Mouse (Mus musculus): Measurements from ENCODE around the gene Prdm10. TPM values are rescaled to one million over a fixed set of nuclear protein-coding genes. Genes with fewer than 3 reads are reported as not detected.

Prdm10 gene
- polyA plus RNA-seq, 1 experiment from 2014 or later: 1.2 TPM

DNA sequence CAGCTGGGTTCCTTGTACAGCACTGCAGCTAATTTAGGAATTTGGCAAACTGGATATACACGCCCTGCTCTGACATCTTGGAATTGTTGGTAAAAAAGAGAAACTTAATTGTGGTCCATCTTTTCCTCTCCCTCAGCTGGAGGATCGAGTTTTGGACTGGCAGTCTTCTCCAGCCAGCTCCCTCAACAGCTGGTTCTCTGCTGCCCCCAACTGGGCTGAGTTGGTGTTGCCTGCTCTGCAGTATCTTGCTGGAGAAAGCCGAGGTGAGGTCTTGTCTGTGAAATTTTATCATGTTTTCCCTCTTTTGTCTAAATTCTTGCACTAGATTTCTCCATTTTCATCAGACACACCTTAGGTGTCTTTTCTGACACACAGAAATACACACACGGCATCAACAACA lies 120.1 kb downstream of the Prdm10 start:
- Histone ChIP-seq H3K27me3 (replicated peaks; ENCODE audit: insufficient read depth, low read length) (no peaks in the 10 kb centered on the region), H3K9ac (replicated peaks; ENCODE audit: low read depth) (no peak overlapping the region), H3K36me3 (ENCODE audit: insufficient read depth, low read length) (peaks cover 45% of the 10 kb centered on the region), H3K4me2 (replicated peaks; ENCODE audit: low read depth, low read length) (no peak overlapping the region), H3K4me3 (ENCODE audit: low read depth, low read length) (no peak overlapping the region), H3K9me3 (ENCODE audit: low read length) (no peaks in the 10 kb centered on the region), H3K4me1 (ENCODE audit: insufficient read depth, low read depth, low read length) (no peaks in the 10 kb centered on the region), H3K27ac (ENCODE audit: low read length) (no peak overlapping the region)
- 48% methylated on average over 4 of the region's 4 CpGs for WGBS
- TF ChIP-seq EP300 (IDR thresholded peaks at IDR 0.05) (no peak), CTCF (IDR thresholded peaks at IDR 0.05) (peak; percentile 86)
- DNase-seq (ENCODE audit: low spot score): peak; percentile 66
- peak; percentile 47; the same call in 1 of the 2 replicates for ATAC-seq

GRCm38 (mm10) chr9:31404311-31404710 lies 124.0 kb downstream of the Prdm10 start:
- DNase-seq (ENCODE audit: low spot score): no peak
- no peak for ATAC-seq
- 83% methylated on average over 2 of the region's 2 CpGs for WGBS
- Histone ChIP-seq H3K4me1 (ENCODE audit: insufficient read depth, low read depth, low read length) (no peaks in the 10 kb centered on the region), H3K4me2 (replicated peaks; ENCODE audit: low read depth, low read length) (no peak overlapping the region), H3K4me3 (ENCODE audit: low read depth, low read length) (no peak overlapping the region), H3K27ac (ENCODE audit: low read length) (no peak overlapping the region), H3K9me3 (ENCODE audit: low read length) (no peaks in the 10 kb centered on the region), H3K9ac (replicated peaks; ENCODE audit: low read depth) (no peak overlapping the region), H3K36me3 (ENCODE audit: insufficient read depth, low read length) (peaks cover 46% of the 10 kb centered on the region), H3K27me3 (replicated peaks; ENCODE audit: insufficient read depth, low read length) (no peaks in the 10 kb centered on the region)
- no peak for TF ChIP-seq EP300 (IDR thresholded peaks at IDR 0.05)
- no peak for TF ChIP-seq CTCF (IDR thresholded peaks at IDR 0.05)

- H3K36me3 ChIP-seq (ENCODE audit: insufficient read depth, low read length): peaks cover 51% of the 10 kb centered on the region
- no peak overlapping the region for H3K9ac ChIP-seq (replicated peaks; ENCODE audit: low read depth)
- TF ChIP-seq EP300 (IDR thresholded peaks at IDR 0.05) (no peak), CTCF (IDR thresholded peaks at IDR 0.05) (peak; percentile 71)
- DNase-seq (ENCODE audit: low spot score) (no peak), ATAC-seq (no peak)
- no peaks in the 10 kb centered on the region for H3K9me3 ChIP-seq (ENCODE audit: low read length)
- H3K4me1 ChIP-seq (ENCODE audit: insufficient read depth, low read depth, low read length): no peaks in the 10 kb centered on the region
- no peak overlapping the region for H3K4me2 ChIP-seq (replicated peaks; ENCODE audit: low read depth, low read length)
- no peak overlapping the region for H3K4me3 ChIP-seq (ENCODE audit: low read depth, low read length)
- no peaks in the 10 kb centered on the region for H3K27me3 ChIP-seq (replicated peaks; ENCODE audit: insufficient read depth, low read length)
- WGBS: 62% methylated on average over 6 of the region's 6 CpGs
- H3K27ac ChIP-seq (ENCODE audit: low read length): no peak overlapping the region
Measured at GRCm38 (mm10) chr9:31405217-31405616, 124.9 kb downstream of the Prdm10 start.

DNA sequence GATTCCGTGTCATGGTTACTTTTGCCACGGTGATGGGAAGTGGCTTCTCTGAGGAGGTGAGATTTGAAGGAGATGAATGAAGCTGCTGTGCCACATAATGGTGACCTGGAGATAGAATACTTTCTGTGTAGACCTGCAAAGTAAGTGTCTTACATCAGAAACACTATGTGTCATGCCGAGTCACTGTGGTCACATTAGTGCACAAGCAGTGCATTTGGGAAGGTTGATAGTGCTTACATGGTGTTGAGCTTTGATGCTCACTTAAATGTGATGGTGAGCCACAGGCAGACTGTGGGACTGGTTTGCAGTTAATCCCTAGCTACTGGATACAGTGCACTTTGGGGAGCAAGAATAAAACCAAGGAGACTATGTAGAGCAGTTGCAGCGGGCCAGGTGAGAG lies 131.8 kb downstream of the Prdm10 start:
- Histone ChIP-seq H3K9me3 (ENCODE audit: low read length) (no peaks in the 10 kb centered on the region), H3K9ac (replicated peaks; ENCODE audit: low read depth) (no peak overlapping the region), H3K4me2 (replicated peaks; ENCODE audit: low read depth, low read length) (no peak overlapping the region), H3K4me3 (ENCODE audit: low read depth, low read length) (no peak overlapping the region), H3K27ac (ENCODE audit: low read length) (no peak overlapping the region), H3K27me3 (replicated peaks; ENCODE audit: insufficient read depth, low read length) (no peaks in the 10 kb centered on the region), H3K36me3 (ENCODE audit: insufficient read depth, low read length) (peaks cover 75% of the 10 kb centered on the region), H3K4me1 (ENCODE audit: insufficient read depth, low read depth, low read length) (no peaks in the 10 kb centered on the region)
- ATAC-seq: no peak
- WGBS: 84% methylated on average over 4 of the region's 4 CpGs
- no peak for TF ChIP-seq EP300 (IDR thresholded peaks at IDR 0.05)
- TF ChIP-seq CTCF (IDR thresholded peaks at IDR 0.05): no peak
- no peak for DNase-seq (ENCODE audit: low spot score)

DNA sequence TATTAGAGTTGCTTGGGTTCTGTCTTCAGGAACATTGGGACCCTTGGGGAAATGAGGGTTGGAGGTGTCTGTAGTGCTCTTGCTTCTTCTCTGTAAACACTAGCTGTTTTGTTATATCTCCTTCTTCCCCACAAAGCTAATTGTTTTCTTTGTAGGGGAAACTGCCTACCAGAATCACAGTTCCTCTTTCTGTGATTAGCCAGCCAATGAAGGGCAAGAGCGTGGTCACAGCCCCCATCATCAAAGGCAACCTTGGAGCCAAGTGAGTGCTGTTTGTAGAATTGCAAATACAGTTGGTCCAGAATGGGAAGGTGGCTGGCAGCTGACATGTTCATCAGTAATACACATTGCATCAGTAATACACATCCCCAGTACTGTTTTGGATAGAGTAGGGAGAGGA lies 138.5 kb downstream of the Prdm10 start:
- Histone ChIP-seq H3K4me2 (replicated peaks; ENCODE audit: low read depth, low read length) (no peak overlapping the region), H3K4me1 (ENCODE audit: insufficient read depth, low read depth, low read length) (no peaks in the 10 kb centered on the region), H3K4me3 (ENCODE audit: low read depth, low read length) (no peak overlapping the region), H3K27ac (ENCODE audit: low read length) (no peak overlapping the region), H3K27me3 (replicated peaks; ENCODE audit: insufficient read depth, low read length) (no peaks in the 10 kb centered on the region), H3K9ac (replicated peaks; ENCODE audit: low read depth) (no peak overlapping the region), H3K9me3 (ENCODE audit: low read length) (no peaks in the 10 kb centered on the region), H3K36me3 (ENCODE audit: insufficient read depth, low read length) (peaks cover 66% of the 10 kb centered on the region)
- no peak for ATAC-seq
- TF ChIP-seq CTCF (IDR thresholded peaks at IDR 0.05) (no peak), EP300 (IDR thresholded peaks at IDR 0.05) (no peak)
- DNase-seq (ENCODE audit: low spot score): no peak
- 100% methylated on average over 1 of the region's 1 CpGs for WGBS

DNA sequence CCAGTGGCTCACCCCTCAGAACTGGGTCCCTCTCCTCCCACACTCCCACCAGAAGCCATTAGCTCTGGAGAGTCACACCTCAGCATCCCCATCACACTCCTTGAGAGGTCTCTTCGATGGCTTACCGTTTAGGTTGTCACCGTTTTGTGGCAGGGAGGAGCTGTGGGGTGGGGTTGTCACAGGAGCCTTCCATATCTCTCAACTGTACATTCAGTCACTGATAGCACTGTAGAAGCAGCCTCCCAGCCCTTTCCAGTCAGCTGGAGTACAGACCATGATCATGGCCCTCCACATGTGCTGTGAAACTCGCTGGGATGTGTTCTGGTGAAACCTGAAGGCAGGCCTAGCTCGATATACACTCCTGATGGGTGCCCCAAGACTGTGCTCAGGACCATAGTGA lies 141.8 kb downstream of the Prdm10 start:
- Histone ChIP-seq H3K27ac (ENCODE audit: low read length) (no peak overlapping the region), H3K9ac (replicated peaks; ENCODE audit: low read depth) (no peak overlapping the region), H3K4me1 (ENCODE audit: insufficient read depth, low read depth, low read length) (no peaks in the 10 kb centered on the region), H3K9me3 (ENCODE audit: low read length) (no peaks in the 10 kb centered on the region), H3K4me2 (replicated peaks; ENCODE audit: low read depth, low read length) (no peak overlapping the region), H3K4me3 (ENCODE audit: low read depth, low read length) (no peak overlapping the region), H3K27me3 (replicated peaks; ENCODE audit: insufficient read depth, low read length) (no peaks in the 10 kb centered on the region), H3K36me3 (ENCODE audit: insufficient read depth, low read length) (peaks cover 38% of the 10 kb centered on the region)
- DNase-seq (ENCODE audit: low spot score) (no peak), ATAC-seq (no peak)
- 82% methylated on average over 5 of the region's 5 CpGs for WGBS
- TF ChIP-seq EP300 (IDR thresholded peaks at IDR 0.05): no peak
- no peak for TF ChIP-seq CTCF (IDR thresholded peaks at IDR 0.05)

GRCm38 (mm10) chr9:31428971-31429370 lies 148.6 kb downstream of the Prdm10 start:
- no peak overlapping the region for H3K4me3 ChIP-seq (ENCODE audit: low read depth, low read length)
- ATAC-seq (no peak), DNase-seq (ENCODE audit: low spot score) (no peak)
- no peak overlapping the region for H3K27ac ChIP-seq (ENCODE audit: low read length)
- no peaks in the 10 kb centered on the region for H3K36me3 ChIP-seq (ENCODE audit: insufficient read depth, low read length)
- H3K27me3 ChIP-seq (replicated peaks; ENCODE audit: insufficient read depth, low read length): no peaks in the 10 kb centered on the region
- TF ChIP-seq EP300 (IDR thresholded peaks at IDR 0.05) (no peak), CTCF (IDR thresholded peaks at IDR 0.05) (no peak)
- H3K4me1 ChIP-seq (ENCODE audit: insufficient read depth, low read depth, low read length): no peaks in the 10 kb centered on the region
- no peak overlapping the region for H3K4me2 ChIP-seq (replicated peaks; ENCODE audit: low read depth, low read length)
- 78% methylated on average over 7 of the region's 7 CpGs for WGBS
- H3K9ac ChIP-seq (replicated peaks; ENCODE audit: low read depth): no peak overlapping the region
- H3K9me3 ChIP-seq (ENCODE audit: low read length): no peaks in the 10 kb centered on the region
